Mouse (Mus musculus): ENCODE results near the gene Cetn4. TPM values are rescaled to one million over a fixed set of nuclear protein-coding genes. Genes with fewer than 3 reads are reported as not detected.

Gene Cetn4
- total RNA-seq (2023) = under 1 TPM in 1 of 2 experiments, not detected in 1; 0.30 TPM

GRCm38 (mm10) chr3:37312370-37312941 is at the start of gene Cetn4, which contains the start of gene Bbs12:
Cetn4 (minus strand) TSS chr3:37312708.
Bbs12 (plus strand) TSS chr3:37312554.

GRCm38 (mm10) chr3:37348221-37349165 is 36.0 kb upstream of the Cetn4 start, which contains the start of gene Fgf2:
Fgf2 (plus strand) TSS chr3:37348346.

Other genes starting within 250 kb of the Cetn4 start
- not detected for gene Adad1, start 249.2 kb downstream of the Cetn4 start, total RNA-seq (2023)
- gene Il2, start 186.7 kb downstream of the Cetn4 start, total RNA-seq (2023) = not detected
- gene Il21, start 80.1 kb downstream of the Cetn4 start, total RNA-seq (2023) = not detected
- 1 to 10 TPM in 1 of 2 experiments, under 1 TPM in 1; 0.97 to 1.2 TPM for gene Bbs12, start 154 bp downstream of the Cetn4 start, total RNA-seq (2023)
- gene Fgf2, start 35.6 kb upstream of the Cetn4 start, total RNA-seq (2023) = under 1 TPM in 1 of 2 experiments, not detected in 1; 0.08 TPM
- gene Spata5, start 107.2 kb upstream of the Cetn4 start, total RNA-seq (2023) = 10 to 100 TPM; 45.1 to 70.6 TPM
- 10 to 100 TPM in 1 of 2 experiments, 1 to 10 TPM in 1; 7.5 to 11.5 TPM for gene Nudt6, start 107.5 kb upstream of the Cetn4 start, total RNA-seq (2023)